Mouse (Mus musculus): Measurements from ENCODE around the gene Xylt1.

Xylt1 gene

GRCm38 (mm10) chr7:117435091-117435490 is 54.3 kb downstream of the Xylt1 start:
- no peak for DNase-seq (ENCODE audit: low read depth, low spot score)

GRCm38 (mm10) chr7:117435730-117436441 is 55.1 kb downstream of the Xylt1 start:
- DNase-seq (ENCODE audit: low read depth, low spot score) = no peak

- DNase-seq (ENCODE audit: low read depth, low spot score) = no peak
These were observed 56.1 kb downstream of the Xylt1 start for GRCm38 (mm10) chr7:117436892-117437291.

GRCm38 (mm10) chr7:117440994-117441393 is 60.2 kb downstream of the Xylt1 start:
- no peak for DNase-seq (ENCODE audit: low read depth, low spot score)

- DNase-seq (ENCODE audit: low read depth, low spot score) = no peak
These were observed 61.9 kb downstream of the Xylt1 start for GRCm38 (mm10) chr7:117442639-117443038.

- DNase-seq (ENCODE audit: low read depth, low spot score) = no peak
These were observed 62.4 kb downstream of the Xylt1 start for GRCm38 (mm10) chr7:117443215-117443614.

- DNase-seq (ENCODE audit: low read depth, low spot score) = no peak
These were observed 64.7 kb downstream of the Xylt1 start for GRCm38 (mm10) chr7:117445471-117445870.

- no peak for DNase-seq (ENCODE audit: low read depth, low spot score)
These were observed 68.8 kb downstream of the Xylt1 start for GRCm38 (mm10) chr7:117449605-117450004.

GRCm38 (mm10) chr7:117451212-117451611 is 70.4 kb downstream of the Xylt1 start:
- DNase-seq (ENCODE audit: low read depth, low spot score) = no peak

GRCm38 (mm10) chr7:117452269-117452668 is 71.5 kb downstream of the Xylt1 start:
- no peak for DNase-seq (ENCODE audit: low read depth, low spot score)

- peak; percentile 45 for DNase-seq (ENCODE audit: low read depth, low spot score)
These were observed 74.2 kb downstream of the Xylt1 start for GRCm38 (mm10) chr7:117454789-117455548.

- no peak for DNase-seq (ENCODE audit: low read depth, low spot score)
These were observed 81.6 kb downstream of the Xylt1 start for GRCm38 (mm10) chr7:117462196-117462935.

GRCm38 (mm10) chr7:117464956-117465355 is 84.2 kb downstream of the Xylt1 start:
- DNase-seq (ENCODE audit: low read depth, low spot score) = no peak

GRCm38 (mm10) chr7:117466006-117466780 is 85.4 kb downstream of the Xylt1 start:
- peak; percentile 64 for DNase-seq (ENCODE audit: low read depth, low spot score)

GRCm38 (mm10) chr7:117470243-117470802 is 89.5 kb downstream of the Xylt1 start:
- DNase-seq (ENCODE audit: low read depth, low spot score) = no peak

- DNase-seq (ENCODE audit: low read depth, low spot score) = no peak
These were observed 91.4 kb downstream of the Xylt1 start for GRCm38 (mm10) chr7:117472055-117472780.

- DNase-seq (ENCODE audit: low read depth, low spot score) = no peak
These were observed 92.3 kb downstream of the Xylt1 start for GRCm38 (mm10) chr7:117472781-117473743.

- DNase-seq (ENCODE audit: low read depth, low spot score) = no peak
These were observed 93.5 kb downstream of the Xylt1 start for GRCm38 (mm10) chr7:117474302-117474701.

- DNase-seq (ENCODE audit: low read depth, low spot score) = no peak
These were observed 94.3 kb downstream of the Xylt1 start for GRCm38 (mm10) chr7:117475106-117475505.

Data from CD4-positive helper T cell, adult 2 months (primary cell).